In the genomic region with DNA sequence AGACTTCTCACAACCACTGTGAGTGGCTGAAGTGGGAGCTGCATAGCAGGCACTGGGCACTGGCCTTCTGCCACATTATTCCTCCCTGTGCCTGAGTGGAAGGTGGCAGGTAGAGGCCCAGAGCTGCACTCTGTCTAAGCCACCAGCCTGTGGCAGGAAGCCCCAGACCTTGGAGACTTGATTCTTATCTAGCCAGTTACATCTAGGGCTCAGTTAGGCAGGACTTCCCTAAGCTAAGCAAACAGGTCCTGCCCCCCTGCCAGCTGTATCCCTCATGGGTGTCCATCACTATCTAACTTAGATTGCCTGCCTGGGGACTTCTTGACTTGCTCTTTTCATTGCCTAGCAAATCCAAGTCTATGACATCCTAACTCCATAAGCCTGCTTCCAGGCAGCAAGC, we compare ENCODE assay signal across 25 mouse cellular contexts.
A peak's percentile ranks its signal among the peaks of the same experiment; 100 is the strongest.
DNase-seq lines count a peak whose midpoint lies in the region; ATAC-seq and TF ChIP-seq lines count a peak whose summit lies in the region.
"Had no signal": no experiment of that assay in that cellular context is flagged by ENCODE, and none has a peak within 500 bp of the region (broad histone marks: within the 10 kb centered on the region; RNA-seq: fewer than 3 reads in every experiment).

No protein-coding gene starts in this region.

- no peak overlapping the region for H3K27ac ChIP-seq in kidney, adult 2 months (ENCODE audit: insufficient read depth, low read depth, low read length)
- H3K27ac ChIP-seq: gastrocnemius, adult 2 months; hindbrain, embryonic 13.5 days; limb, embryonic 12.5 days; liver, embryonic 13.5 days; midbrain, embryonic 13.5 days; neural tube, embryonic 12.5 days had no signal

- no peak for TF ChIP-seq CTCF in kidney, adult 2 months (conservative IDR thresholded peaks at IDR 0.05; ENCODE audit: insufficient read depth, insufficient read length, low read depth, low read length)

- no peaks in the 10 kb centered on the region for H3K27me3 ChIP-seq in kidney, adult 2 months (replicated peaks; ENCODE audit: control insufficient read depth, insufficient read depth, low read length)
- H3K27me3 ChIP-seq: hindbrain, embryonic 13.5 days; limb, embryonic 12.5 days; liver, embryonic 13.5 days; midbrain, embryonic 13.5 days; neural tube, embryonic 12.5 days had no signal

- peak; percentile 41 for ATAC-seq in CD4-positive, CD25-positive, alpha-beta regulatory T cell, adult 4 months
- ATAC-seq: forebrain, embryonic 14.5 days; midbrain, embryonic 13.5 days had no signal

- TF ChIP-seq POLR2A in kidney, adult 2 months (IDR thresholded peaks at IDR 0.05; ENCODE audit: low read depth, low read length), result no peak

- no peaks in the 10 kb centered on the region for H3K36me3 ChIP-seq in kidney, adult 2 months (ENCODE audit: control insufficient read depth, insufficient read depth, low read length)
- H3K36me3 ChIP-seq: hindbrain, embryonic 13.5 days; limb, embryonic 12.5 days; liver, embryonic 13.5 days; midbrain, embryonic 13.5 days; neural tube, embryonic 12.5 days had no signal

- peak; percentile 16 for DNase-seq in kidney, adult 2 months
- DNase-seq in kidney, postnatal 14 days, result no peak
- peak; percentile 49 for DNase-seq in induced T-regulatory cell, adult 2 months (ENCODE audit: low read depth)
- DNase-seq in thymus, postnatal 10 days (ENCODE audit: low spot score in 2 of 2), result peak; percentile 42 to 57
- DNase-seq in urinary bladder, adult 2 months (ENCODE audit: low spot score), result no peak
- no peak for DNase-seq in MN1 (ENCODE audit: low spot score)
- no peak for DNase-seq in yolk sac, embryonic 10.5 days (ENCODE audit: low spot score)
- DNase-seq: adrenal gland, postnatal 14 days; cerebellum, adult 8-10 months; cerebellum, postnatal 36 days; gastrocnemius, adult 2 months; heart, adult 11 months; heart, postnatal 10 days; layer of hippocampus, adult 9-11 months; liver, embryonic 13.5 days; lung, adult 2 months; lung, postnatal 14 days; retina, postnatal 1 day; right cerebral cortex, postnatal 25 days had no signal

- no peak overlapping the region for H3K4me3 ChIP-seq in kidney, adult 2 months (ENCODE audit: insufficient read depth, low read depth, low read length)
- H3K4me3 ChIP-seq: gastrocnemius, adult 2 months; hindbrain, embryonic 13.5 days; limb, embryonic 12.5 days; liver, embryonic 13.5 days; midbrain, embryonic 13.5 days; neural tube, embryonic 12.5 days had no signal

- 0 out of 2 replicates have a peak, but pooled peaks cover 5% of the 10 kb centered on the region for H3K4me1 ChIP-seq in kidney, adult 2 months (ENCODE audit: control insufficient read depth, insufficient read depth, low read length)
- H3K4me1 ChIP-seq: midbrain, embryonic 13.5 days; neural tube, embryonic 12.5 days had no signal

Comparison
In these comparisons a context has a peak if more than half of its experiments do, and no peak if none do; other contexts are left out.
1. DNase-seq: peak in kidney, adult 2 months (single experiment), induced T-regulatory cell, adult 2 months (single experiment) and thymus, postnatal 10 days (2 of 2); none in kidney, postnatal 14 days (single experiment), urinary bladder, adult 2 months (single experiment), MN1 (single experiment) and yolk sac, embryonic 10.5 days (single experiment).